Mouse (Mus musculus): ENCODE results near the gene Pcx.

GRCm38 (mm10) chr19:4540992-4541391 is 30.7 kb downstream of the Pcx start:
- TF ChIP-seq EP300 (optimal IDR thresholded peaks at IDR 0.05) (no peak), CTCF (IDR thresholded peaks at IDR 0.05; ENCODE audit: low read depth) (no peak)

All from stomach, postnatal 0 days (tissue).